Mouse (Mus musculus): ENCODE measurements around the gene Zfp747.

DNA sequence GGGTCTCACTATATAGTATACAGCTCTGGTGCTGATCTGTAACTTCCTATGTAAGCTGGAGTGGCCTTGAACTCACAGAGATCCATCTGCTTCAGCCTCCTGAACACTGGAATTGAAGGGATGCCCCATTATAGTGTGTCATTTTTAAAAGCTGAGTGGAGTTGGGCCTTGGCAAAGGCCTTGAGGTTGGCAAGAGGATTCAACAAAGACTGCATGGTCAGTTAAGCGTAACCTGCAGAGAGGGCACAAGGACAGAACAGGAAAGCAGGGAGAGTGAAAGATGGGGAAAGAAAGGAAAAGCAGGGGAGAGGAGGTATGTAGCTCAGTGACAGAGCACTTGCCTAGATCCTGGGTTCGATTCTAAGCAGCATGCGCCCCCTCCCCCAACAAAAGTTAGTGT lies 49.4 kb upstream of the Zfp747 start:
- no peak for TF ChIP-seq CTCF (IDR thresholded peaks at IDR 0.05; ENCODE audit: low read depth)
- no peak for TF ChIP-seq EP300 (IDR thresholded peaks at IDR 0.05; ENCODE audit: low read depth)

All from liver, postnatal 0 days (tissue).